Mouse (Mus musculus) intestine, embryonic 14.5 days (tissue): ENCODE measurements at regions not wholly inside any gene's neighbourhood (a gene's known extent, or its start where the extent isn't known, plus 50 kb on each side); places are given as distances from the start of the nearest gene placed in this dataset.

Source experiments
- ATAC-seq: fragments of 200-750 bp; cut with Nextera tagmentation; replicated peaks from 2 replicates; pipeline ENCODE4 v1.8.0; 2017; ENCODE audit warnings: low read depth, moderate number of reproducible peaks, moderate TSS enrichment, moderate library complexity; ENCODE audit not compliant: low FRiP score, low TSS enrichment
- DNase-seq: peaks from one replicate; pipeline ENCODE4 v3.0.0-alpha.2; 2018; ENCODE audit warnings: low spot score
- H3K27ac ChIP-seq: fragments of 300-500 bp; sonication (generic); 2 replicates; pipeline ENCODE4 v1.5.1; 2014; ENCODE audit warnings: low read depth, mild to moderate bottlenecking, control low read depth
- H3K27me3 ChIP-seq: fragments of 300-500 bp; sonication (generic); replicated peaks from 2 replicates; pipeline ENCODE4 v1.6.1; 2014; ENCODE audit warnings: low read length, control low read depth; ENCODE audit not compliant: control insufficient read depth, insufficient read depth
- H3K36me3 ChIP-seq: fragments of 300-500 bp; sonication (generic); 2 replicates; pipeline ENCODE4 v1.6.1; 2014; ENCODE audit warnings: low read length, control low read depth; ENCODE audit not compliant: control insufficient read depth, insufficient read depth
- H3K4me1 ChIP-seq: fragments of 300-500 bp; sonication (generic); replicated peaks from 2 replicates; pipeline ENCODE4 v1.6.1; 2014; ENCODE audit warnings: low read length, control low read depth, mixed read lengths; ENCODE audit not compliant: control insufficient read depth, insufficient read depth
- H3K4me2 ChIP-seq: fragments of 300-500 bp; sonication (generic); 2 replicates; pipeline ENCODE4 v1.6.1; 2014; ENCODE audit warnings: low read length
- H3K4me3 ChIP-seq: fragments of 300-500 bp; sonication (generic); 2 replicates; pipeline ENCODE4 v1.5.1; 2014; ENCODE audit warnings: low read depth, low read length, control low read depth, mixed read lengths
- H3K9ac ChIP-seq: fragments of 300-500 bp; sonication (generic); 2 replicates; pipeline ENCODE4 v1.6.1; 2014; ENCODE audit warnings: mild to moderate bottlenecking, low read length
- H3K9me3 ChIP-seq: fragments of 300-500 bp; sonication (generic); 2 replicates; pipeline ENCODE4 v1.6.1; 2016; ENCODE audit warnings: low read length, control low read depth; ENCODE audit not compliant: control insufficient read depth
- WGBS: fragments of 180-500 bp; shearing (Covaris S2); extraction: QIAGEN DNeasy Blood & Tissue Kit; methylation state at CpG from one replicate; pipeline ENCODE4 v1.1.7; 2014; 5-methylcytosine and 5-hydroxymethylcytosine counted together

DNA sequence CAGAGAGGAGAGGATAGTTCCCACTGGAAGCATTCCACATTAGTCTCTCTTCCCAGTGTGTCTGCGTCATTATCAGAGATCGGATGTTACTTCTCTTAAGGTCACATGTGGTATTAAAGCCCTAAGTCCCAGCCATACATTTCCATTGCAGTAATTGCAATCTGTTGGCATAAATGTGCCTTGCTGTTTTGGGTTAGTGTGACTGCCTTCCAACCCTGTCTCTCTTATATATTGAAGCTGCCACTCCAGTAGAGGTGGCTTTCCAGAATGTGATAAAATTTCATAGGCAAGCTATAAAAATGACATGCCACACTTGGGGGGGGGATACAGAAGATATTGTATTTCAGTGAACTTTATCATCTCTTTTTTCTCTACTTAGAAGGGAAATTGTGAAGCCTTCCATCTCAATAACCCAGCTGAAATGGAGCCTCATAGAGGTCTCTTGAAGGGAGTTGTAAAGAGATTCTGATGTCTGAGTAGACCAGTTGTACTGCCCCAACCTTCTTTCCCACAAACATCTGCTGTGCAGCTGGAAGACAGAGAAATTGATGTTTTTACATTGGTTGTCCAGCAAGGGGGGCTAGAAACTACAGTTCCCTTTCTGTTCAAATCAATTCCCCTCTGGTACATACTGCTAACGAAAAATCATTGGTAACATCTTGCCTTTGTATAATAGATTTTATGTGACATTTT is 603.9 kb upstream of the Fam92a start:
- DNase-seq (no peak), ATAC-seq (no peak)
- no peaks in the 10 kb centered on the region for H3K9me3 ChIP-seq
- H3K4me3 ChIP-seq: no peak overlapping the region
- no peak overlapping the region for H3K9ac ChIP-seq
- H3K27ac ChIP-seq: no peak overlapping the region; the same call in 1 of the 2 replicates
- H3K27me3 ChIP-seq: no peaks in the 10 kb centered on the region
- 74% methylated on average over 3 of the region's 3 CpGs for WGBS
- no peak overlapping the region for H3K4me2 ChIP-seq
- H3K36me3 ChIP-seq: no peaks in the 10 kb centered on the region
- 0 out of 2 replicates have a peak, but pooled peaks cover 5% of the 10 kb centered on the region for H3K4me1 ChIP-seq

- Histone ChIP-seq H3K9ac (no peak overlapping the region), H3K36me3 (no peaks in the 10 kb centered on the region), H3K9me3 (no peaks in the 10 kb centered on the region), H3K4me2 (no peak overlapping the region), H3K4me3 (no peak overlapping the region), H3K27me3 (no peaks in the 10 kb centered on the region), H3K4me1 (0 out of 2 replicates have a peak, but pooled peaks cover 5% of the 10 kb centered on the region), H3K27ac (no peak overlapping the region)
- no peak for DNase-seq
- 79% methylated on average over 4 of the region's 4 CpGs for WGBS
- ATAC-seq: no peak
These were observed 603.3 kb upstream of the Fam92a start for GRCm38 (mm10) chr4:12775090-12775489.

DNA sequence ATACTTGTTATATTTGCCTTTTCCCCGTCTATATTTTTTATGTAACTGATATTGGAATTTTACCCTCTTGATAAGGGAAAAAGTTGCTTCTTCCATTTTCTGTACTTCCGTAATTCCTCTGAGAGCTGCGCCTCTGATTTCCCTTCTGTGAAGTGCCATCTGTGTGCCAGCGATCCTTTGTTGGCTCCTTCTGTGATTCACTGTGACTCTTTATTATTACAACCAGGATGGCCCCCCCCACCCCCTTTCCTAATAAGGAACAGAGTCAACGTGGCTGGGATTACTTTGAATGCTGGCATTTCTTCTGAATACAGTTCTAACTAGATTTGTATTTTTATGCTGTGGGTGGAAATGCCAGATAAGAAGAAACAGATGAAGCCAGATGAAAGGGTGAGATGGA is 602.9 kb upstream of the Fam92a start:
- Histone ChIP-seq H3K9ac (no peak overlapping the region), H3K4me1 (0 out of 2 replicates have a peak, but pooled peaks cover 5% of the 10 kb centered on the region), H3K27me3 (no peaks in the 10 kb centered on the region), H3K4me3 (no peak overlapping the region), H3K9me3 (no peaks in the 10 kb centered on the region), H3K27ac (no peak overlapping the region), H3K36me3 (no peaks in the 10 kb centered on the region), H3K4me2 (no peak overlapping the region)
- ATAC-seq (no peak), DNase-seq (no peak)
- 71% methylated on average over 5 of the region's 5 CpGs for WGBS

DNA sequence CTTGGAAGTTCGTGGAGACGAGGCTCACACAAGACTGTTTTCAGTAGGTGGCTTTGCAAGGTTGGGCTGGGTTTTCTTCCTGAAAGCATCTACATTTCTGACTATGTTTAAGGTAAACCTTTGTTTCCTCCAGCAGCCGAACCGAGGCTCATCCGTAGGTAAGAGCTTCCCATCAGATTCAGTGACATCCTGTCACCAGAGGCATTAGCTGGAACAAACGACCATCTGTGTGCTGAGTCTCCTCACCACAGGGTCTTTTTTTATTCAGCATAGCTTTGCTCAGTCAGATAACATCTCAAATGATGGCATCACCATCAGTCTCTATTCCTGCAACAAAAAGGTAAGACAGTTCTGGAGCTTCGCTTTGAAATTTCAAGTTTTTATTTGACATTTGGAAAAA is 601.4 kb upstream of the Fam92a start:
- whole genome bisulfite sequencing: 65% methylated on average over 7 of the region's 7 CpGs
- H3K27ac ChIP-seq: no peak overlapping the region
- H3K9ac ChIP-seq: no peak overlapping the region
- H3K4me1 ChIP-seq: 0 out of 2 replicates have a peak, but pooled peaks cover 5% of the 10 kb centered on the region
- H3K36me3 ChIP-seq: no peaks in the 10 kb centered on the region
- H3K9me3 ChIP-seq: no peaks in the 10 kb centered on the region
- ATAC-seq: no peak
- no peak for DNase-seq
- H3K4me2 ChIP-seq: no peak overlapping the region
- no peaks in the 10 kb centered on the region for H3K27me3 ChIP-seq
- H3K4me3 ChIP-seq: no peak overlapping the region

DNA sequence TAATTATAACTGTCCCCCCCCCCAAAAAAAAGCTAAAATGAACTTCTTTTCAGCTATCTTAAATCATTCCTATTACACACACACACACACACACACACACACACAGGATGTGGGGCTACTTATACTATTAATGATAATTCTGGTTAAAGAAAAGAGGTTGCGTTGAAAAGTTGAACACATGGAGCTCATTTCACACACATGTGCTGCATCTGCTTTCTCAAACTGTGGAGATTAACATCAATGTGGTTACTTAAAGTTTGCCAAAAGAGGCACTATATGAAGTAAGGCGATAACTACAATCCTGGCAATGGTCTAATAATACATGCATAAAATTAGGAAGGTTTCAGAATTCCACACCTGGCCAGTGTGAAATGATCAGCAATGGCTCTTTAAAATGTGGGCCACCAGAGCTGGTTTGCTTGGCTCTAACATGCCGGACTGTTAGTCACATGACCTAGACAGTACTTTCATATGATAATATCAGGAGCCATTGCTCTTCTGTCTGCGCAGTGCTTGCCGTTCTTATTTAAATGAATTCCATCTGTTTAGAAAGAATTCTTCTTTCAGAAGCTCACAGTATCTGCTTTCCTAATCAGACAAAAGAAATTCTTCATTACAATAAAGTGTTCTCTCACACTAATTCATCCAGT is 598.4 kb upstream of the Fam92a start:
- DNase-seq (no peak), ATAC-seq (no peak)
- H3K4me2 ChIP-seq: no peak overlapping the region
- H3K4me1 ChIP-seq: 0 out of 2 replicates have a peak, but pooled peaks cover 5% of the 10 kb centered on the region
- H3K9ac ChIP-seq: no peak overlapping the region
- H3K27ac ChIP-seq: no peak overlapping the region
- no peaks in the 10 kb centered on the region for H3K27me3 ChIP-seq
- no peaks in the 10 kb centered on the region for H3K36me3 ChIP-seq
- H3K4me3 ChIP-seq: no peak overlapping the region
- H3K9me3 ChIP-seq: no peaks in the 10 kb centered on the region
- WGBS: 84% methylated on average over 5 of the region's 5 CpGs

DNA sequence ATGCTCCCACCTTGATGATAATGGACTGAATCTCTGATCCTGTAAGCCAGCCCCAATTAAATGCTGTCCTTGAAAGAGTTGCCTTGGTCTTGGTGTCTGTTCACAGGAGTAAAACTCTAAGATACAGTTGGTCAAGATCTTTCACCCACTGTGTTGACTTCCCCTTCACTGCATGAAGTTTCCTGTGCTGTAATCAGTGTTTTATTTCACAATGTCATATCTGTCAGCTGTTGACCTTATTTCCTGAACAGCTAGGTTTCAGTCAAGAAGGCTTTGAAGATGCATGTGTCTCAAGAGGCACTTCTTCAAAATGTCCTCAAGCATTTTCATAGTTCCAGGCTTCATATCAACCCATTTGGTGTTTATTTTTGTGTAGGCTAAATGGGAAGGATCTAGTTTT is 597.3 kb upstream of the Fam92a start:
- Histone ChIP-seq H3K9ac (no peak overlapping the region), H3K27me3 (no peaks in the 10 kb centered on the region), H3K4me3 (no peak overlapping the region), H3K36me3 (no peaks in the 10 kb centered on the region), H3K4me2 (no peak overlapping the region), H3K9me3 (no peaks in the 10 kb centered on the region), H3K27ac (no peak overlapping the region), H3K4me1 (0 out of 2 replicates have a peak, but pooled peaks cover 4% of the 10 kb centered on the region)
- ATAC-seq (no peak), DNase-seq (no peak)

DNA sequence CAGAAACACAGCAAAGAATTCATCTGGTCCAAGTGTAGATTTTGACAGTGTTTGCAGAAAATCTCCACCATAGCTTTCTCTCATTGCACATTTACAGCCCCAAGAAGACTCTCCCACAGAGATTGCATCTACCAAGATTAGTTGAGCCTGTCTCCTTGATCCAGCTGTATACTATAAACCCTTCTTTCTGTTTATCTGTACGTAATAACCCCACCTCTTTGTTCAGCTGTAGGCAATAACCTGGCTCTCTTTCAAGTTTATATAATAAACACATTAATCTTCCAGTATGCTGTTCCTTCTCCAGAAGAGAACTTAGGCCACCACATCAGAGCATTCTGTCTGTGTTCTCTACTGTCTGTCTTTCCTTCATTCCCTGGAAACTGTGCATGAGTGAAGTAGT is 594.9 kb upstream of the Fam92a start:
- Histone ChIP-seq H3K27me3 (no peaks in the 10 kb centered on the region), H3K27ac (peak overlapping the region; percentile 14; the same call in 1 of the 2 replicates), H3K9ac (no peak overlapping the region), H3K4me1 (no peaks in the 10 kb centered on the region), H3K9me3 (no peaks in the 10 kb centered on the region), H3K4me2 (no peak overlapping the region), H3K36me3 (no peaks in the 10 kb centered on the region), H3K4me3 (no peak overlapping the region)
- DNase-seq: no peak
- WGBS: 18% methylated on average over 1 of the region's 1 CpGs
- ATAC-seq: 0 out of 2 replicates have a peak, but pooled peaks have one; percentile 15

GRCm38 (mm10) chr4:12750817-12751216 is 579.0 kb upstream of the Fam92a start:
- 74% methylated on average over 2 of the region's 2 CpGs for WGBS
- H3K4me1 ChIP-seq: no peaks in the 10 kb centered on the region
- DNase-seq: no peak
- no peak for ATAC-seq
- H3K27ac ChIP-seq: no peak overlapping the region
- H3K4me2 ChIP-seq: no peak overlapping the region
- no peaks in the 10 kb centered on the region for H3K27me3 ChIP-seq
- H3K9ac ChIP-seq: no peak overlapping the region
- H3K4me3 ChIP-seq: no peak overlapping the region
- no peaks in the 10 kb centered on the region for H3K36me3 ChIP-seq
- no peaks in the 10 kb centered on the region for H3K9me3 ChIP-seq

DNA sequence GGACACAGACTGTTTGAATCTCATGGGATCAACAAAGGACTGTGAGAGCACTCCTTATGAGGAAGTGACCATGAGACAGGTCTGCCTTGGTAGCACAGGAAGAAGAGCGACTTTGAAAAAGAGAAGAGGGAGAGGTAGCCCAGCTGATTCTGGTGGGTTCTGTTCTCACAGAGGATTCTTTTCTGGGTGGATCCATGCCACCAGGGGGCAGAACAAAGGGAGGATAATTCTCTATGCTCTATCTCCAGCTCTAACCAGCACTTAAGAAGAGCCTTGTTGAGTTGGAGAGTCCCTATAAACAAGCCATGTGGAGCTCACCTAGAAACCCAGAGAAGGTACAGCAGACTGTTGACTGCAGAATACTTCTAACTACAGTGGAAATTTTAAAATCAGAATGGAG is 578.1 kb upstream of the Fam92a start:
- Histone ChIP-seq H3K36me3 (no peaks in the 10 kb centered on the region), H3K4me2 (no peak overlapping the region), H3K27ac (no peak overlapping the region), H3K9me3 (no peaks in the 10 kb centered on the region), H3K4me1 (no peaks in the 10 kb centered on the region), H3K4me3 (no peak overlapping the region), H3K27me3 (no peaks in the 10 kb centered on the region), H3K9ac (no peak overlapping the region)
- ATAC-seq (no peak), DNase-seq (no peak)
- 84% methylated on average over 1 of the region's 1 CpGs for WGBS
